Mouse (Mus musculus) megakaryocyte, embryonic 14.5 days (primary cell): Measurements from ENCODE around the gene Sp2. TPM values are rescaled to one million over a fixed set of nuclear protein-coding genes. Genes with fewer than 3 reads are reported as not detected.

ENCODE experiments used
- H3K27me3 ChIP-seq: replicated peaks from 2 replicates; pipeline ENCODE3; 2012; ENCODE audit warnings: inconsistent platforms
- H3K36me3 ChIP-seq: replicated peaks from 2 replicates; pipeline ENCODE3; 2012; ENCODE audit warnings: low read length, inconsistent platforms, mixed read lengths
- H3K4me1 ChIP-seq: 2 replicates; pipeline ENCODE4 v1.6.1; 2012; ENCODE audit warnings: inconsistent platforms
- H3K4me3 ChIP-seq: replicated peaks from 2 replicates; pipeline ENCODE3; 2012; ENCODE audit warnings: moderate library complexity, mild to moderate bottlenecking, inconsistent platforms
- H3K9me3 ChIP-seq: 2 replicates; pipeline ENCODE4 v1.6.1; 2012; ENCODE audit warnings: inconsistent platforms
- FLI1 ChIP-seq: IDR thresholded peaks from 2 replicates; pipeline ENCODE4 v1.6.1; 2012; ENCODE audit warnings: low read length, inconsistent platforms, mixed read lengths
- GATA1 ChIP-seq: IDR thresholded peaks from 3 replicates; pipeline ENCODE4 v1.6.1; 2012; ENCODE audit warnings: mixed read lengths, low read length, inconsistent platforms, borderline replicate concordance
- polyA plus RNA-seq: library from polyadenylated mRNA; stranded (reverse); fragments of >175 nt; gene quantifications from 2 replicates; pipeline ENCODE4 v1.2.3, GENCODE M21; 2012; ENCODE audit warnings: low replicate concordance; ENCODE audit not compliant: insufficient read depth

Gene Sp2
- polyA plus RNA-seq, 1 experiment = 34.2 TPM

- peaks cover 98% of the 10 kb centered on the region for H3K36me3 ChIP-seq
- TF ChIP-seq GATA1 (no peak), FLI1 (no peak)
- H3K27me3 ChIP-seq = no peaks in the 10 kb centered on the region
- H3K4me1 ChIP-seq = peaks cover 30% of the 10 kb centered on the region
- no peaks in the 10 kb centered on the region for H3K9me3 ChIP-seq
- H3K4me3 ChIP-seq = no peak overlapping the region
These were observed 25.5 kb downstream of the Sp2 start for GRCm38 (mm10) chr11:96957061-96957805.

GRCm38 (mm10) chr11:96956009-96956724 lies 26.6 kb downstream of the Sp2 start:
- H3K27me3 ChIP-seq = no peaks in the 10 kb centered on the region
- peaks cover 34% of the 10 kb centered on the region for H3K4me1 ChIP-seq
- no peaks in the 10 kb centered on the region for H3K9me3 ChIP-seq
- no peak for TF ChIP-seq GATA1
- no peak for TF ChIP-seq FLI1
- H3K4me3 ChIP-seq = no peak overlapping the region
- H3K36me3 ChIP-seq = peaks cover 98% of the 10 kb centered on the region

- no peaks in the 10 kb centered on the region for H3K27me3 ChIP-seq
- H3K9me3 ChIP-seq = no peaks in the 10 kb centered on the region
- TF ChIP-seq FLI1 (no peak), GATA1 (no peak)
- H3K4me3 ChIP-seq = no peak overlapping the region
- H3K4me1 ChIP-seq = peaks cover 37% of the 10 kb centered on the region
- peaks cover 98% of the 10 kb centered on the region for H3K36me3 ChIP-seq
These were observed 27.7 kb downstream of the Sp2 start for GRCm38 (mm10) chr11:96955094-96955493.

GRCm38 (mm10) chr11:96952896-96953295 lies 29.9 kb downstream of the Sp2 start:
- Histone ChIP-seq H3K4me3 (no peak overlapping the region), H3K4me1 (peaks cover 57% of the 10 kb centered on the region), H3K36me3 (peaks cover 97% of the 10 kb centered on the region), H3K9me3 (no peaks in the 10 kb centered on the region), H3K27me3 (no peaks in the 10 kb centered on the region)
- TF ChIP-seq FLI1 = no peak
- no peak for TF ChIP-seq GATA1

- Histone ChIP-seq H3K36me3 (peaks cover 97% of the 10 kb centered on the region), H3K9me3 (no peaks in the 10 kb centered on the region), H3K27me3 (no peaks in the 10 kb centered on the region), H3K4me1 (peaks cover 60% of the 10 kb centered on the region), H3K4me3 (no peak overlapping the region)
- TF ChIP-seq GATA1 (no peak), FLI1 (no peak)
These were observed 30.3 kb downstream of the Sp2 start for GRCm38 (mm10) chr11:96952426-96952825.

- no peak overlapping the region for H3K4me3 ChIP-seq
- no peaks in the 10 kb centered on the region for H3K27me3 ChIP-seq
- H3K36me3 ChIP-seq = peaks cover 86% of the 10 kb centered on the region
- peaks cover 65% of the 10 kb centered on the region for H3K4me1 ChIP-seq
- TF ChIP-seq GATA1 (no peak), FLI1 (no peak)
- no peaks in the 10 kb centered on the region for H3K9me3 ChIP-seq
These were observed 32.0 kb downstream of the Sp2 start for GRCm38 (mm10) chr11:96950767-96951166.

GRCm38 (mm10) chr11:96947849-96948248 lies 34.9 kb downstream of the Sp2 start:
- peak overlapping the region; percentile 59 for H3K4me3 ChIP-seq
- no peaks in the 10 kb centered on the region for H3K27me3 ChIP-seq
- peaks cover 93% of the 10 kb centered on the region for H3K4me1 ChIP-seq
- no peaks in the 10 kb centered on the region for H3K9me3 ChIP-seq
- H3K36me3 ChIP-seq = peaks cover 56% of the 10 kb centered on the region
- no peak for TF ChIP-seq FLI1
- peak; percentile 17; the same call in 1 of the 3 replicates for TF ChIP-seq GATA1

GRCm38 (mm10) chr11:96946498-96946897 lies 36.3 kb downstream of the Sp2 start:
- Histone ChIP-seq H3K27me3 (no peaks in the 10 kb centered on the region), H3K4me3 (no peak overlapping the region), H3K4me1 (peaks cover 95% of the 10 kb centered on the region), H3K36me3 (peaks cover 49% of the 10 kb centered on the region), H3K9me3 (no peaks in the 10 kb centered on the region)
- TF ChIP-seq FLI1 (no peak), GATA1 (no peak)

GRCm38 (mm10) chr11:96944844-96945580 lies 37.7 kb downstream of the Sp2 start:
- H3K4me3 ChIP-seq = peak overlapping the region; percentile 97
- H3K36me3 ChIP-seq = peaks cover 49% of the 10 kb centered on the region
- no peaks in the 10 kb centered on the region for H3K27me3 ChIP-seq
- TF ChIP-seq FLI1 (no peak), GATA1 (no peak)
- peaks cover 91% of the 10 kb centered on the region for H3K4me1 ChIP-seq
- H3K9me3 ChIP-seq = no peaks in the 10 kb centered on the region
